Mouse (Mus musculus): ENCODE data around the gene Ascl2.

The Ascl2 gene

DNA sequence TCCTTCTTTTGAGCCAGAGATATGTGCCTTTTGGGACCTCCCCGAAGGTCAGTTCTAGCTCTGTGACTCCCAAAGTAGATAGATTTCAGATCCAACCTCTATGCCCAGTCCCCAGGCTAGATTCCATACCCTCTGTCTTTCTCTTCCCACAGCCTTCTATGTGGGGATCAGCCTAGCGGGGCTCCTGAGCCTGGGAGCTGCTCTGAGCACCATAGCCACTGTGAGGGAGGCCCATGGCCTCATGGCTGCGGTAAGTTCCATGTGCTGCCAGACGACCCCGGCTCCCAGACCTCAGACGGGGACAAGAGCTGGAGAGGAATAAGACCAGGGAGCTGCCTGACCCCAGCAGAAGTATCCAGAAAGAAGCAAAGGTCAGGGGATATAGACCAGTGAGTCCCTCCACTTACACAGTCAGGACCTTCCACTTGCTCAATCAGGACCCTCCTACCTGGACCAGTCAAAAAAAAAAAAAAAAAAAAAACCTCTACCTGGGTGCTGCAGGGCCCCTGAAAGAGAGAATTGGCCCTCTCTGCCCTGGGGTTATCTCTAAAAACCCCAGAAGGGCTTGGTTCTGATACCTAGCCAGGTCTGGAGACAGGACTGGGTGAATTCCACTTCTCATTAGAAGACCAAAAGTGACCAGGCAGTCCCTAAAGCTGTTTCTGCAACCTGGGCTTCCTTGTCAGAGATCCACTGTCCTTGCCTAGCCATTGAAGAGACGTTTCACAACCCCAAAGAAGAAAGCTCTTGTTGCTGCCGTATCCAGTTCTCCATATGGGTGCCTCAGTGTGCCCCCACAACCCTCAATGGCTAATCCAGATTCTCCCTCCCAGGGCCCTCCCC lies 37.9 kb upstream of the Ascl2 start:
- DNase-seq (ENCODE audit: low read depth, low spot score), result no peak
- H3K27me3 ChIP-seq (ENCODE audit: control insufficient read depth, insufficient read depth, low read length, poor library complexity, severe bottlenecking), result no peaks in the 10 kb centered on the region
- no peaks in the 10 kb centered on the region; the same call in 1 of the 2 replicates for H3K36me3 ChIP-seq (ENCODE audit: control insufficient read depth, insufficient read depth, low read length, poor library complexity, severe bottlenecking)

DNA sequence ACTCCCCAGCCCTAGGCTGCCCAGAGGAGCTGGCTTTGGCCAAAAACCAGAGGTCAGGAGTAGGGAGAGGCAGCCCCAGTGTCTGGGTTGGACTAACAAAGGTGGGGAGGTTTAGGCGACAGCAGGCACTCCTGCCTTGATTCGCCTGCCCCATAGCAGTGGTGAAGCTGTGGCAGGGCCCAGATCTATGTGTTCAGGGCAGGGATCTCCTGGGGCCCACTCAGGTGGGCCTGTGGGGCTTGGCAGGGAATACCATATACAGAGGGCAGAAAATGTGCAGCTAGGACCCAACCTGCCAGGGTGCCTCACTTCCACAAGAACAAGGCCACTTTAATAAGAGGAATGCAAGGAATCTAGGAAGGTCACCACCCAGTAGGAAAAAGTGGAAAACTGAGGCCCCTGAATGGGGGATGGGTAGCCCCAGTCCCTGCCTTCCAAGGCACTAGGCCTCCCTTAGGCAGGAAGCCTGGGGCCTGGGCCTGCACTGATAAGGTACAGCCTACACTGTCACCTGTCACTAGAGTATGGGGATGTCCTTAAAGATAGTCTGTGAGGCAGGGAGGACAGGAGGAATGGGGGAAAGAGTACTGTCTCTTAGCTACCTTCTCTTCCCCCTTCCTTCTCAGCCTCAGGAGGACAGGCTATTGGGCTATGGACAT lies 37.2 kb upstream of the Ascl2 start:
- H3K27me3 ChIP-seq (ENCODE audit: control insufficient read depth, insufficient read depth, low read length, poor library complexity, severe bottlenecking), result no peaks in the 10 kb centered on the region
- DNase-seq (ENCODE audit: low read depth, low spot score), result no peak
- H3K36me3 ChIP-seq (ENCODE audit: control insufficient read depth, insufficient read depth, low read length, poor library complexity, severe bottlenecking), result no peaks in the 10 kb centered on the region; the same call in 1 of the 2 replicates

DNA sequence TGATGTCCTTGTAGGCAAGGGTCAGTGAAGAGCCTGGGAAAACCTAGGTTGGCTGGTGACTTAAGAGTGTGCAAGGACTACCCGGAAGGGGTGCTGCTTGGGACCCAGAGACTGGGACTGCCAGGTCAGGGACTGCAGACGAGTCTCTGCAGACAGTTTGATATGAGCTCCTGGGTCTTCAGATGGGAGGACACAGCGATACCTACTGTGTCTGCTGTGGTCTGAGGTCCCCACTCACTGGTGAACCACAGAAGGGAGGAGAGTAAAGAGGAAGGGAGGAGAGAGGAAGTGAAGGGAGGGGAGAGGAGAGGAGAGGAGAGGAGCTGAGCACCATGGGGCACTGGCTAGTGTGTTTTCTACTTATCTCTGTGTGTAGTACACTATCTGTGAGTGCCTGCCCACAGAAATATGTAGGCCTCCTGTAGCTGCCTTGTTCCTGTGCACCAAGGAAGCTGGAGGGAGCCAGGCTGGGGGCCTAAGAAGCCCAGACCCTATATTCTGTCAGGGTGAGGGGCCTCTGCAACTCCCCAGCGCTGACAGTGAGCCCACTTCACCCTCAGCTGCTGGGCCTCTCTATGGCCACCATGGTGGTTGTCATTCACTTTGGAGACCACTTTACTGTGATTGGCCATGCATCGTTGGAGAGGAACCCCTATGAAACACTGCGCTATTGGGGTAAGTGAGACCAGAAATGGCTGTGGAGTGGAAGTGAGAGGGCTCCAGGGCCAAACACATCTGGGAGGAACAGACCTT lies 36.5 kb upstream of the Ascl2 start:
- H3K27me3 ChIP-seq (ENCODE audit: control insufficient read depth, insufficient read depth, low read length, poor library complexity, severe bottlenecking), result no peaks in the 10 kb centered on the region
- DNase-seq (ENCODE audit: low read depth, low spot score), result peak; percentile 51
- H3K36me3 ChIP-seq (ENCODE audit: control insufficient read depth, insufficient read depth, low read length, poor library complexity, severe bottlenecking), result no peaks in the 10 kb centered on the region; the same call in 1 of the 2 replicates

DNA sequence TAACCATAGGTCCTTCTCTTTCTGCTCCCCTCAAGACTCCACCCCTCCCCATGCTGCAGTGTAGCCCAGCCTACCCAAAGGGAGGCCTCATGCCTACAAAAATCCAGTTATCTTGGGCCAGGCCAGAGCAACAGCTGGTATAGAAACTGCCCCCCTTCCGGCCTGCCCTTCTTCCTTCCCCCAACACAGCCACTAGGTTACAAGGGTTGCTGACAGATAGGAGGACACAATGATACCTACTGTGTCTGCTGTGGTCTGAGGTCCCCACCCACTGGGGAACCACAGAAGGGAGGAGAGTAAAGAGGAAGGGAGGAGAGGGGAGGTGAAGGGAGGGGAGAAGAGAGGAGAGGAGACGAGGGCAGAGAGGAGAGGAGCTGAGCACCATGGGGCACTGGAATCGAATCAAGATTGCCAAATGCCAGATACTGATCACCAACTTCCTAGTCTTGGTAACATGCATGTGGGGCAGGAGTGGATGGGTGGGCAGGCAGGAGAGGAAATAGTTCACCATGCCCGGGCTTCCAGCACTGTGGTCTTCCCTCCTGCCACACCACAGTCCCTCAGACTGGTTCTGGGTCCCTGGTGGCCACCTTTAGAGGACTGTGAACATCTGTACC lies 35.8 kb upstream of the Ascl2 start, which contains the start of gene Tspan32:
Gene Tspan32, plus strand, starts transcription at position 320 of the 617 bp plus-strand sequence.
- DNase-seq (ENCODE audit: low read depth, low spot score), result peak; percentile 71
- H3K27me3 ChIP-seq (ENCODE audit: control insufficient read depth, insufficient read depth, low read length, poor library complexity, severe bottlenecking), result no peaks in the 10 kb centered on the region
- no peaks in the 10 kb centered on the region; the same call in 1 of the 2 replicates for H3K36me3 ChIP-seq (ENCODE audit: control insufficient read depth, insufficient read depth, low read length, poor library complexity, severe bottlenecking)

DNA sequence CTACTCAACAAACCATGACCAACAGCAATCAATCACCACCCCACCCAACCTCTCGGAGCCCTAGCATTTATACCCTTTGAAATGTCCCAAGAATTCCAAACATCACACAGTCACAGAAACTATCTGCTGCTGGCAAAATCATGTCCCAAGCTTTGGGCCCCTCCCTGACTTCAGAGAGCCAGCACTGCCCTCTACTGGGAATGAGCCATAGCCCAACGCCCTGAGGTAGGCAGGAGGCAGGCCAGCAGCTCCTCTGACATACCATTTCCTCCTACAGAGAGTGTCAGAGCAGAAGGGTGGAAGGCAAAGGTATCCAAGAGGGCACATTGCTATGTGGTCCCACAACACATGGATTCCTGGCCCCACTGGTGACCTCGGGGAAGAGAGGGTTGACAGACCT lies 33.6 kb upstream of the Ascl2 start:
- peak; percentile 57 for DNase-seq (ENCODE audit: low read depth, low spot score)
- Histone ChIP-seq H3K36me3 (ENCODE audit: control insufficient read depth, insufficient read depth, low read length, poor library complexity, severe bottlenecking) (no peaks in the 10 kb centered on the region; the same call in 1 of the 2 replicates), H3K27me3 (ENCODE audit: control insufficient read depth, insufficient read depth, low read length, poor library complexity, severe bottlenecking) (no peaks in the 10 kb centered on the region)

DNA sequence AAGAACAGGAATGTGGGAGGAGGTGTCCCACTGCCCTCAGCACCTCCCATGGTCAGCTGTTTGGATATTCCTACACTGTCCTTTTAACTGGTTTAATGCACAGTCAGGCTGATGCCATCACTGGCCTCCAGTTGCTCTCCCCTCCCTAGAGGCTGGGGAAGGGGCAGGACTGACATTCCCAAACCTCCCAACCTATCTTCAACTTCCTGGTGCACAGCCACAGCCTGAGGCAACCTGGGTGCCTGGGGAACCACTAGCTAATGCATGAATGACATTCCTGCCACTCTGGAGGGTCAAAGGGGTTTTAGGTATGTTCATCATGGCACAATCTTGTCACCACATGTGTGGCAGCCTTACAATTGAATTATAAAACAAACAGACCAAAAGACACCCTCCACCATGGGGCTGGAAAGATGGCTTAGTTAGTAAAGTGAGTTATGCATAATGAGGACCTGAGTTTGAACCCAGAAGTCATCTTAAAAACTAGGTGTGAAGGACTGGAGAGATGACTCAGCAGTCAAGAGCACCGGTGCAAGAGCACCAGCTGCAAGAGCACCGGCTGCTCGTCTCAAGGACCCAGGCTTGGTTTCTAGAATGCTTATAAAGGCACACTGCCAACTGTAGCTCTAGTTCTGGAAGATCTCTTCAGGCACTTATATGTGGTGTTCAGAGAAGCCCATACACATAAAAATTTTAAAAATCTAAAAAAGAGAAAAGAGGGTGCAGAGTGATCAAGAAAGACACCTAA lies 28.5 kb upstream of the Ascl2 start:
- no peaks in the 10 kb centered on the region for H3K27me3 ChIP-seq (ENCODE audit: control insufficient read depth, insufficient read depth, low read length, poor library complexity, severe bottlenecking)
- DNase-seq (ENCODE audit: low read depth, low spot score), result no peak
- no peaks in the 10 kb centered on the region for H3K36me3 ChIP-seq (ENCODE audit: control insufficient read depth, insufficient read depth, low read length, poor library complexity, severe bottlenecking)

DNA sequence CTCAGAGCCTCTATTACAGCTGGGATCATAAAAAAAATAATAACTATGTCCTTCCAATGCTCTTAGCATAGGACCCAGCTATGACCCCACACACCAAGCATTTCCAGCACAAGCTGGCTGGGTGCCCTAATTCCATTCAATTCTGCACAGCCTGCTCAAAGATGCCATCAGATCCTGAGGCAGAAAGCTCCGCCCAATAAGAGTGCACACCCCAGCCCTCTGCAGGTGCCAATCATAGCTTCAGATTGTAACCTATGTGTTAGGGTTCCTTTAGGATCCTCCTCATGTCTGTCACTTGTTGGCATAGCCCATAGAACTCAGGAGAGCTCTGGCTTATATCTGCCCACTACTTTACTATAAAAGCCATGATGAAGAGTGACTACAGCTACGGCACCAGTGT lies 27.9 kb upstream of the Ascl2 start:
- Histone ChIP-seq H3K27me3 (ENCODE audit: control insufficient read depth, insufficient read depth, low read length, poor library complexity, severe bottlenecking) (no peaks in the 10 kb centered on the region), H3K36me3 (ENCODE audit: control insufficient read depth, insufficient read depth, low read length, poor library complexity, severe bottlenecking) (no peaks in the 10 kb centered on the region)
- DNase-seq (ENCODE audit: low read depth, low spot score), result no peak

DNA sequence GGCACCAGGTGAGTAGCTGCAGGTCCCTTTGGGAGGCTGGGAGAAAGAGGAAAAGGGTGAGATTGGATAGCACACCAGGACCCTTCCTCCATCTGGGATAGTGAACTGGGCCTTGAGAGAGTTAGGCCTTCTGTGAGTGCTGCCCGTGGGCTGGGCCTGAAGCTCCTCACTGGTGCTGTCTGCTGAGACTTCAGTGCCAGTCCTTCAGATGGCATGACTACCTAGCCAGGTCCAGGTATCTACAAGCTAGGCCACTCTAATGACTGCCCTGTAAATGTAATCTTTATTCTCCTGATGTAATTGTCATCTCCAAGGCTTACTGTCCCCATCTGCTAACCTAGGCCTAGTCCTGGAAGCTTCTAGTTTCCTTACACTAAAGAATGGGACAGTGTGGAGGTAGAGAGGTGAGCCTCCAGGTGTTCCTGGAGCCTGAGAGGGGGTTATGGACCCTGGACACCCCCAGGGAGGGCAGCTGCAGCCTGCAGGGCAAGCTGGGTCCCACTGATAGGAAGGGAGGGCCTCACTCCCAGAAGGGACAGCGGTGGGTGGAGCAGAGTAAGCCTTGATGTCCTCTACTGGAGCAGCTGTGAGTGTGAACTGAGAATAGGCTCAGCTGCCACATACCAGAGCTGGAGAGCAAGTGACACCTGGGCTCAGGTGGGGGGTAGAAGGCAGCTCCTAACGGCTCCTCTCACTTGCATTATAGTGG lies 26.7 kb upstream of the Ascl2 start:
- Histone ChIP-seq H3K27me3 (ENCODE audit: control insufficient read depth, insufficient read depth, low read length, poor library complexity, severe bottlenecking) (no peaks in the 10 kb centered on the region), H3K36me3 (ENCODE audit: control insufficient read depth, insufficient read depth, low read length, poor library complexity, severe bottlenecking) (no peaks in the 10 kb centered on the region)
- no peak for DNase-seq (ENCODE audit: low read depth, low spot score)

DNA sequence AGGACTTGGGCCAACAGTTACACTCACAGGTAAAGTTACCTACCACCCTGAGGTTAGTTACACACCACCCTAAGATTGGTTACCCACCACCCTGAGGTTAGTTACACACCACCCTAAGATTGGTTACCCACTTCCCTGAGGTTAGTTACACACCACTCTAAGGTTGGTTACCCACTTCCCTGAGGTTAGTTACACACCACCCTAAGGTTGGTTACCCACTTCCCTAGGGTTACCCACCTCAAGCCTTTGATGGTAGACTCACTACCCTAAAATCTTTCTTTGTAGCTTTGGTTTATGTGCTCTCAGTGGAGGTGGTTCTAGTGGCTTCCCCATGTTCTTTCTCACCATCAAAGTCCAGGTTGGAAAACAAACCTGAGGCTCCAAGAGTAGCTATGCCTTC lies 25.9 kb upstream of the Ascl2 start:
- no peaks in the 10 kb centered on the region for H3K36me3 ChIP-seq (ENCODE audit: control insufficient read depth, insufficient read depth, low read length, poor library complexity, severe bottlenecking)
- no peak for DNase-seq (ENCODE audit: low read depth, low spot score)

DNA sequence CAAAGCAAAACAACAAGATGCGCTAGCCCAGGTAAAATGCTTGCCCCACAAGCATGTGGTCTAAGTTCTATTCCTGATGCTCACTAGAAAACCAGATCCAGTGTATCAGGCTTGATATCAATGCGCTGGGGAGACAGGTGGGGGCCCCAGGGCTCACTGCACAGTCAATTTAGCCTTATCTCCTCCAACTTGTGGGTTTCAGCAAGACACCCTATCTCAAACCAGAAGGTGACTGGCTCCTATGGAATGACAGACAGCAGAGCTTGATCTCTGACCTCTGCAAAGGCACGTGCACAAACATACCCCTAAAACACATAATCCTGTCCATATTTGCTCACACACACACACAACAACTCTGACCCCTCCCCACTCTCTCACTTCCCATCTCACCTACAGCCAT lies 18.7 kb upstream of the Ascl2 start:
- H3K36me3 ChIP-seq (ENCODE audit: control insufficient read depth, insufficient read depth, low read length, poor library complexity, severe bottlenecking), result no peaks in the 10 kb centered on the region
- DNase-seq (ENCODE audit: low read depth, low spot score), result no peak
- no peaks in the 10 kb centered on the region for H3K27me3 ChIP-seq (ENCODE audit: control insufficient read depth, insufficient read depth, low read length, poor library complexity, severe bottlenecking)

More for the DNA sequence above, 25.9 kb upstream of the Ascl2 start:
- no peaks in the 10 kb centered on the region for H3K27me3 ChIP-seq (ENCODE audit: control insufficient read depth, insufficient read depth, low read length, poor library complexity, severe bottlenecking)

DNA sequence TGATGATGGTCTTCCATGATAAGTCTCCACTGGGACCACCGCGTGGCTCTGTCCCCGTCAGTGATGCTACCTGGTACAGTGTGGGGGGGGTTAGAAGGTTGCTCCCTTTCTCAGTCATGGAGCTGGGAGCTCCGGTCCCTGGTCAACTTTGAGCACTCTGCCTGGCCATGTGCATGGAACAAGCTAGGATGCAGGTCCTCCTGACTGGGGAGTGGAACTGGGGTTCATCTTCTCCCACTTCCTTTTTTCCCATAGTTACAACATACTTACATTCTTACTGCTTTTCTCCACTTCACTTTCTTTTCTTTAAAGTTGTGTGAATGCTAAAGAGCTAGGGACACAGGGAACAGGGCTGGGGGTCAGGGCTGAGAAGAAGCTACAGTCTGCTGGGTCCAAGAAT lies 16.1 kb upstream of the Ascl2 start:
- Histone ChIP-seq H3K36me3 (ENCODE audit: control insufficient read depth, insufficient read depth, low read length, poor library complexity, severe bottlenecking) (no peaks in the 10 kb centered on the region), H3K27me3 (ENCODE audit: control insufficient read depth, insufficient read depth, low read length, poor library complexity, severe bottlenecking) (no peaks in the 10 kb centered on the region)
- DNase-seq (ENCODE audit: low read depth, low spot score), result no peak

DNA sequence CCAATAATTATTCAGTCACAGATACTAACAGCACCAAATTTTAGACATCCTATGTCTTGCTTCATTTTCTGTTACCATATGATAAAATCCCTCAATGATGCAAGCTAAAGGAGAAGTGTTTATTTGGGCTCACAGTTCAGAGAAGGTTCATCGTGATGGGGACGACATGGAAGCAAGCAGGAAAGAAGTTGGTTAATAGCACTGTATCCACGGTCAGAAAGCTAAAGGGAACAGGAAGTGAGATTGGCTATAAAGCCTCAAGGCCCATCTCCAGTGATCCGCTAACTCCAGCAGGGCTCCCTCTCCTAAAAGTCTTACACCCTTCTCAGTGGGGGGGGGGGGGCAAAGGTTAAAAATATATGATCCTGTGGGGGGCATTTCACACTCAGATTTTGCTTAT lies 12.8 kb upstream of the Ascl2 start:
- Histone ChIP-seq H3K36me3 (ENCODE audit: control insufficient read depth, insufficient read depth, low read length, poor library complexity, severe bottlenecking) (no peaks in the 10 kb centered on the region), H3K27me3 (ENCODE audit: control insufficient read depth, insufficient read depth, low read length, poor library complexity, severe bottlenecking) (no peaks in the 10 kb centered on the region)
- DNase-seq (ENCODE audit: low read depth, low spot score), result no peak

DNA sequence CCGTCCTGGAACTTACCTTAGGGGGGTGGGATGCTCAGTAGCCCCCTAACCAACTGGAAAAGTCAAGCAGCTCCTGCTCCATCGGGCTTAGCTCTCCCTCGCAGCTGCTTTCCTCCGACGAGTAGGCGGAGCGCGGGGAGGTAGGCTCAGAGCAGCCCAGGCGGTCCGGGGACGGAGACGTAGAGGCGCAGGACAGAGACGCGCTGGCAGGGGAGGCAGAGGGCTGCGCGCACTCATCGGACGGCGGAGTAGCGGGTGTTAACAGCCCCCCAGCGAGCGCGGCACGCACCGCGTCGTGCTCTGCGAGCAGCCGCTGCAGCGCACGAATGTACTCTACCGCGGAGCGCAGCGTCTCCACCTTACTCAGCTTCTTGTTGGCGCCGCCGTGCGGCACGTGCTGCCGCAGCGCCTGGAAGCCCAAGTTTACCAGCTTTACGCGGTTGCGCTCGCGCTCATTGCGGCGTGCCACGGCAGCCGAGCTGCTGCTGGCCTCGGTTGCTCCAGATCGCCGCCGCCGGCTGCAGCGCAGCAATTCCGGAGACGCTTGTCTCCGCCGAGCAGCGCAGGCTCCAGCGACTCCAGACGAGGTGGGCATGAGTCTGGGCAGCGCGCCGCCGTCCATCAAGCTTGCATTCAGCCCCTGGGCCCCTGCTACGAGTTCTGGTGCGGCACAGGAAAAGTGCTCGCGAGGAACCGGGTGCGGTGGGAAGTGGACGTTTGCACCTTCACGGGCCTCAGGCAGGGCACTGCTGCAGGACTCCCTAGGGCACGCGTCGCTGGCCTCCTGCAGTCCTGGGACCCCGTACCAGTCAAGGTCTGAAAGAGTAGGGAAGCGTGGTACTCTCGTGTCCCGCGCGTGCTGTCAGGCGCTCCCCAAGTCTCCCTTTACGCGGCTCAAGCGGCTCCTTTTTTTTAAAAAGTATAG lies 918 bp downstream of the Ascl2 start:
- peak; percentile 27 for DNase-seq (ENCODE audit: low read depth, low spot score)
- Histone ChIP-seq H3K27me3 (ENCODE audit: control insufficient read depth, insufficient read depth, low read length, poor library complexity, severe bottlenecking) (0 out of 2 replicates have a peak, but pooled peaks cover 2% of the 10 kb centered on the region), H3K36me3 (ENCODE audit: control insufficient read depth, insufficient read depth, low read length, poor library complexity, severe bottlenecking) (no peaks in the 10 kb centered on the region)
